Mouse (Mus musculus) embryonic facial prominence, embryonic 14.5 days (tissue): ENCODE results near the gene Gart. TPM values are rescaled to one million over a fixed set of nuclear protein-coding genes. Genes with fewer than 3 reads are reported as not detected.
A peak's percentile ranks its signal among the peaks of the same experiment; 100 is the strongest.

Source experiments
- ATAC-seq: fragments of 200-750 bp; cut with Nextera tagmentation; 2 replicates; pipeline ENCODE4 v1.8.0; 2017; ENCODE audit warnings: low read depth, moderate number of reproducible peaks, moderate TSS enrichment
- DNase-seq: peaks from one replicate; pipeline ENCODE4 v3.0.0-alpha.2; 2015; ENCODE audit warnings: low spot score
- H3K27ac ChIP-seq: fragments of 300-500 bp; sonication (generic); replicated peaks from 2 replicates; pipeline ENCODE4 v1.5.1; 2014; ENCODE audit warnings: low read depth, mild to moderate bottlenecking, low read length, moderate library complexity
- H3K27me3 ChIP-seq: fragments of 300-500 bp; sonication (generic); replicated peaks from 2 replicates; pipeline ENCODE4 v1.6.1; 2014; ENCODE audit warnings: low read length; ENCODE audit not compliant: control insufficient read depth, insufficient read depth
- H3K36me3 ChIP-seq: fragments of 300-500 bp; sonication (generic); 2 replicates; pipeline ENCODE4 v1.6.1; 2014; ENCODE audit warnings: low read length, mixed read lengths; ENCODE audit not compliant: control insufficient read depth, insufficient read depth
- H3K4me1 ChIP-seq: fragments of 300-500 bp; sonication (generic); 2 replicates; pipeline ENCODE4 v1.6.1; 2014; ENCODE audit warnings: antibody characterized with exemption, low read length; ENCODE audit not compliant: control insufficient read depth, insufficient read depth
- H3K4me2 ChIP-seq: fragments of 300-500 bp; sonication (generic); 2 replicates; pipeline ENCODE4 v1.6.1; 2014; ENCODE audit warnings: low read depth, mild to moderate bottlenecking, low read length, moderate library complexity, mixed read lengths
- H3K4me3 ChIP-seq: fragments of 300-500 bp; sonication (generic); 2 replicates; pipeline ENCODE4 v1.5.1; 2014; ENCODE audit warnings: low read depth, mild to moderate bottlenecking, low read length
- H3K9ac ChIP-seq: fragments of 300-500 bp; sonication (generic); 2 replicates; pipeline ENCODE4 v1.6.1; 2014; ENCODE audit warnings: low read depth, mild to moderate bottlenecking, low read length, moderate library complexity, mixed read lengths
- H3K9me3 ChIP-seq: fragments of 300-500 bp; sonication (generic); 2 replicates; pipeline ENCODE4 v1.6.1; 2016; ENCODE audit warnings: low read length; ENCODE audit not compliant: control insufficient read depth
- WGBS: fragments of 180-500 bp; shearing (Covaris S2); extraction: QIAGEN DNeasy Blood & Tissue Kit; methylation state at CpG from one replicate; pipeline ENCODE4 v1.1.7; 2014; 5-methylcytosine and 5-hydroxymethylcytosine counted together
- polyA plus RNA-seq: library from polyadenylated mRNA; unstranded; fragments of >200 nt; fragmentation: Nextera tagmentation; extraction: Ambion mirVana; gene quantifications from 2 replicates; pipeline ENCODE4 v1.2.1, GENCODE M21; 2014

Gene Gart
- polyA plus RNA-seq: 84.5 and 96.3 TPM in 2 replicates

GRCm38 (mm10) chr16:91646681-91647419, at the start of gene Gart:
TSS of gene Gart (minus strand) at chr16:91646952.
- Histone ChIP-seq H3K27me3 (no peaks in the 10 kb centered on the region), H3K4me2 (peak within 1 kb of the TSS; percentile 76)
- WGBS: under 1% methylated on average over 37 of the region's 59 CpGs

GRCm38 (mm10) chr16:91695108-91695755, 48.5 kb upstream of the Gart start:
- DNase-seq: no peak
- Histone ChIP-seq H3K27ac (no peak overlapping the region; the same call in 1 of the 2 replicates), H3K36me3 (peaks cover 39% of the 10 kb centered on the region), H3K27me3 (no peaks in the 10 kb centered on the region), H3K4me3 (no peak overlapping the region), H3K9me3 (no peaks in the 10 kb centered on the region), H3K9ac (no peak overlapping the region), H3K4me1 (no peaks in the 10 kb centered on the region), H3K4me2 (no peak overlapping the region)
- WGBS: 50% methylated on average over 8 of the region's 8 CpGs
- no peak for ATAC-seq

More at GRCm38 (mm10) chr16:91646681-91647419, at the start of gene Gart:
- peaks cover 4% of the 10 kb centered on the region for H3K4me1 ChIP-seq
- DNase-seq (peak; percentile 97), ATAC-seq (peak; percentile 91)
- H3K27ac ChIP-seq: peak within 1 kb of the TSS; percentile 97
- H3K4me3 ChIP-seq: peak within 1 kb of the TSS; percentile 77
- H3K9ac ChIP-seq: peak within 1 kb of the TSS; percentile 89
- H3K9me3 ChIP-seq: no peaks in the 10 kb centered on the region
- H3K36me3 ChIP-seq: peaks cover 25% of the 10 kb centered on the region

- Histone ChIP-seq H3K27me3 (no peaks in the 10 kb centered on the region), H3K27ac (no peak overlapping the region), H3K36me3 (peaks cover 37% of the 10 kb centered on the region), H3K4me3 (no peak overlapping the region), H3K4me2 (no peak overlapping the region), H3K9me3 (no peaks in the 10 kb centered on the region), H3K4me1 (no peaks in the 10 kb centered on the region; the same call in 1 of the 2 replicates), H3K9ac (no peak overlapping the region)
- DNase-seq: peak; percentile 88
- ATAC-seq: peak; percentile 96
- WGBS: 32% methylated on average over 14 of the region's 14 CpGs
Observed at GRCm38 (mm10) chr16:91694455-91695084, 47.8 kb upstream of the Gart start.

DNA sequence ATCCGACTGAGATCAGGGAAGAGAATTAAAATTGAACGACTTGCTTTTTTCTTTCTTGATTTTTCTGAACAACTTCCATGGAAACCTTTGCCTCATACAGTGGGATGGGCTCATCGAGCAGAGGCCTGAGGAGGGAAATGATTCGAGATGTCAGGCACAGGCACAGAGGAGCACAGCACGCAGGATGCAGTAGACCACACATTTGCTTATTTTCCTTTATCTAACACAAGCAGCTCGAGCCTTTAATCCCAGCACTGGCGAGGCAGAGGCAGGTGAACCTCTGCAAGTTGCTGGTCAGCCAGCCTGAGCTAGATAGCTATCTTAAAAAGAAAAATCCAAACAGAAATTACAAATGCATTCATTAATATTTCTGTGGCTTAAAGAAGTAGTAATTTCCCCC, 43.0 kb upstream of the Gart start:
- Histone ChIP-seq H3K27me3 (no peaks in the 10 kb centered on the region), H3K4me2 (peak overlapping the region; percentile 86; the same call in 1 of the 2 replicates)
- WGBS: 43% methylated on average over 7 of the region's 7 CpGs

DNA sequence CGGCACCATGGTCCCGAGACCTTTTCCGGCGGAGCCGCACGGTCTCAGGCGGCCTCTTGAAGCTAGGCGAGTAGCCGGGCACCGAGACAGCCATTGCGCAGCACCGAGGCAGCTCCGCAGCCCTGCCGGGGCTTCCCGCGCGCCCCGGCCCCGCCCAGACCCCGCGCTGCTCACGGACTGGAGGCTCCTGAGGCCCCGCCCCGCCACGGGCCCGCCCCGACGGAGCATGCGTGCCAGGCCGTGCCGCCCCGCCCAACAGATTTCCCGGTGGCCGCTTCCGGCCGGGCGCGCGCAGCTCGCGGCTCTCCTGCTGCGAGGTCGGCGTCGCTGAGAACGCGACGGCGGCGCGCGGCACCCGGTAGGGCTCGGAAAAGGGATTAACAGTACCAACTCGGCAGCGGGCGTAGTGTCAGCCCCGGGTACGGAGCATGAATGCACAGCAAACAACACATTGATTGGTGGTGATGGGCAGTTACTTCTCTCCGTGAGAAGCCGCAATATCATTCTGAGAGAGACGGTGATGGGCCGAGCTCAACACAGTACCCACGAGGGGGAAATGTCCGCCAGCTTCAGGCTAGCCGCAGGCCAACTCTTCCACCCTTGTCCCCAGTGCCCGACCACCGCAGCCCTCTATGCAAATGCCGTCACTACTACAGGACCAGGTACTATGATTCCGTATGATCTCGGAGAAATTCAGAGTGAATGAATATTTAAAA, 42.0 kb upstream of the Gart start, which contains the start of gene Donson:
Donson (minus strand) TSS at position 152 of the 716 bp plus-strand sequence.
- peak; percentile 99 for ATAC-seq
- under 1% methylated on average over 43 of the region's 71 CpGs for WGBS

More for the DNA sequence above, 43.0 kb upstream of the Gart start:
- H3K4me3 ChIP-seq: no peak overlapping the region
- peaks cover 21% of the 10 kb centered on the region for H3K36me3 ChIP-seq
- no peak for DNase-seq
- H3K9ac ChIP-seq: no peak overlapping the region; the same call in 1 of the 2 replicates
- no peaks in the 10 kb centered on the region for H3K9me3 ChIP-seq
- H3K4me1 ChIP-seq: peaks cover 7% of the 10 kb centered on the region
- H3K27ac ChIP-seq: no peak overlapping the region
- no peak for ATAC-seq

DNA sequence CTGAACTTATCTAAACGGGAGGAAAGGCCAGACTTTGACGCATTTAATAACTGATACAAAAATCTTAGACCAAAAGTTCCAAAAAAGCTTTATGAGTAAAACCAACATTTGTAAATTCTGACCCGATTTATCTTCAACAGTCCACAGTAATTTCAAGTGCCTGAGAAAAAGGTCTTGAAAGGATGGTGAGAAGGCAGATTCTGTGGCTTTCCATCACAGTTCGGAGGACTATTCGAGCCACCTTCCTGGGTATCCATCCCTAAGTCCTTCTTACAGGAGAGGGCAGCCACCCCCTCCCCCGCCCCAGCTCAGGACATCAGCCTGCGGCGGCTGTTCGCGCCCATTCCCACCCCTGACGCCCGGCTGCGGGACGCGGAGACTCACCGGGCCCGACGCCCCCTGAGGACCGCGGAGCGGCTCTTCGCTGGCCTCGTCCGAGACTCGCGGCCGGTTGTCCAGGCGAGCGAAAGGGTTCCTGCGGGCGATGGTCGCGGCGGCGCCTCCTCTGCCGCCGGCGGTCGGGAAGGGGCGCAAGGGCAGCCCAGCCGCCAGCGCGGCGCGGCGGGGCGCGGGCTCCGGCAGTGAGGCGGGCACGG, 41.4 kb upstream of the Gart start:
- ATAC-seq: peak; percentile 50
- under 1% methylated on average over 34 of the region's 51 CpGs for WGBS

More for the DNA sequence above, 42.0 kb upstream of the Gart start, which contains the start of gene Donson:
- H3K36me3 ChIP-seq: peaks cover 25% of the 10 kb centered on the region
- peak within 1 kb of the TSS; percentile 86 for H3K4me2 ChIP-seq
- H3K9ac ChIP-seq: peak within 1 kb of the TSS; percentile 92
- no peaks in the 10 kb centered on the region for H3K27me3 ChIP-seq
- H3K9me3 ChIP-seq: no peaks in the 10 kb centered on the region
- peak; percentile 96 for DNase-seq
- H3K4me3 ChIP-seq: peak within 1 kb of the TSS; percentile 93
- H3K27ac ChIP-seq: peak within 1 kb of the TSS; percentile 82
- peaks cover 7% of the 10 kb centered on the region for H3K4me1 ChIP-seq

DNA sequence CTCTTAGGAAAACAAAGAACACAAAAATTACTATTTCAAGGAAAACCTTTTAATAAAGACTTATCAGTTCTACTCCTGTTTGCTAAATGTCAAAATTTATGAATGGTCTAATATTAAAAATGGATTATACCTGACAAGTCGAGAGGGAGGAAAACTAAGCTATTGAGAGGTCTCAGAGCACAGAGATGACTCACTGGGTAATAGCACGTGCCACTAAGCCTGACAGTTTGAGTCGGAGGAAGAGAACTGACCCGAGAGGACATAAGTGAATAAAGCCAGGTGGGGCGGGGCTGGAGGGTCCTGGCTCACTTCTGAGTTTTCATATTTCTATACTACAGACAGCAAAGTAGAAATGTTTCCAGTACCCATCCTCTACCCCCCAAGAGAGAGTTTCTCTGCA, 39.6 kb upstream of the Gart start:
- 78% methylated on average over 5 of the region's 5 CpGs for WGBS
- ATAC-seq: no peak
- no peak overlapping the region for H3K9ac ChIP-seq
- no peaks in the 10 kb centered on the region for H3K27me3 ChIP-seq
- H3K4me1 ChIP-seq: peaks cover 7% of the 10 kb centered on the region
- no peaks in the 10 kb centered on the region for H3K9me3 ChIP-seq
- H3K36me3 ChIP-seq: peaks cover 48% of the 10 kb centered on the region
- no peak overlapping the region for H3K27ac ChIP-seq
- no peak for DNase-seq
- H3K4me2 ChIP-seq: no peak overlapping the region
- H3K4me3 ChIP-seq: no peak overlapping the region

More for the DNA sequence above, 41.4 kb upstream of the Gart start:
- Histone ChIP-seq H3K4me1 (peaks cover 7% of the 10 kb centered on the region), H3K4me3 (peak overlapping the region; percentile 93), H3K9ac (peak overlapping the region; percentile 92), H3K36me3 (peaks cover 32% of the 10 kb centered on the region), H3K27me3 (no peaks in the 10 kb centered on the region), H3K4me2 (peak overlapping the region; percentile 86), H3K9me3 (no peaks in the 10 kb centered on the region), H3K27ac (peak overlapping the region; percentile 82; the same call in 1 of the 2 replicates)
- DNase-seq: no peak
